Mouse (Mus musculus) spleen, adult 2 months (tissue): ENCODE results near the gene Kcna7. TPM values are rescaled to one million over a fixed set of nuclear protein-coding genes. Genes with fewer than 3 reads are reported as not detected.

Experiments used
- DNase-seq, 2 experiments: peaks; one replicate each; pipeline versions ENCODE4 v3.0.0 to v3.0.0-alpha.2; 2012 to 2021; ENCODE audit warnings: low spot score in 2 of 2, low read depth in 1 of 2
- H3K27ac ChIP-seq: fragments of 200-500 bp; 2 replicates; pipeline ENCODE4 v1.5.1; 2012; ENCODE audit warnings: low read length, inconsistent platforms; ENCODE audit not compliant: insufficient read depth
- H3K27me3 ChIP-seq: fragments of 200-500 bp; 2 replicates; pipeline ENCODE4 v1.6.1; 2012; ENCODE audit warnings: mild to moderate bottlenecking, moderate library complexity, low read length, inconsistent platforms; ENCODE audit not compliant: control insufficient read depth, insufficient read depth
- H3K36me3 ChIP-seq: fragments of 200-500 bp; 2 replicates; pipeline ENCODE4 v1.6.1; 2012; ENCODE audit warnings: mild to moderate bottlenecking, low read length, inconsistent platforms; ENCODE audit not compliant: control insufficient read depth, insufficient read depth
- H3K4me1 ChIP-seq: fragments of 200-500 bp; 2 replicates; pipeline ENCODE4 v1.6.1; 2011; ENCODE audit warnings: inconsistent platforms; ENCODE audit not compliant: control insufficient read depth, insufficient read depth, insufficient read length
- H3K4me3 ChIP-seq: fragments of 200-500 bp; 2 replicates; pipeline ENCODE4 v1.5.1; 2011; ENCODE audit warnings: mild to moderate bottlenecking, inconsistent platforms; ENCODE audit not compliant: insufficient read depth, insufficient read length; ENCODE audit errors: extremely low read depth
- CTCF ChIP-seq: fragments of 200-500 bp; IDR thresholded peaks from 2 replicates; pipeline ENCODE4 v1.5.1; 2011; ENCODE audit warnings: mild to moderate bottlenecking, inconsistent platforms; ENCODE audit not compliant: insufficient read depth, insufficient read length, insufficient replicate concordance; ENCODE audit errors: extremely low read depth
- POLR2A ChIP-seq: fragments of 200-500 bp; IDR thresholded peaks from 2 replicates; pipeline ENCODE4 v1.6.1; 2011; ENCODE audit warnings: low read depth, low read length, inconsistent platforms
- WGBS: fragments of 180-500 bp; shearing (Covaris S2); methylation state at CpG from one replicate; pipeline ENCODE4 v1.1.7; 2018; 5-methylcytosine and 5-hydroxymethylcytosine counted together
- polyA plus RNA-seq: library from polyadenylated mRNA; depleted of rRNA; stranded (reverse); fragments of >200 nt; gene quantifications from 2 replicates; pipeline ENCODE4 v1.2.3, GENCODE M21; 2012

Gene Kcna7
- polyA plus RNA-seq, 1 experiment, result 0.04 TPM

- WGBS, result 74% methylated on average over 2 of the region's 2 CpGs
- TF ChIP-seq POLR2A, result no peak
- no peak for TF ChIP-seq CTCF
- peaks cover 19% of the 10 kb centered on the region for H3K27me3 ChIP-seq
- DNase-seq, result no peak
- H3K27ac ChIP-seq, result no peak overlapping the region
- H3K36me3 ChIP-seq, result no peaks in the 10 kb centered on the region
- H3K4me1 ChIP-seq, result peaks cover 15% of the 10 kb centered on the region
- no peak overlapping the region for H3K4me3 ChIP-seq
Observed at GRCm38 (mm10) chr7:45363983-45364382, 41.5 kb upstream of the Kcna7 start.

GRCm38 (mm10) chr7:45365742-45366651, 39.5 kb upstream of the Kcna7 start:
- H3K27ac ChIP-seq, result no peak overlapping the region
- peaks cover 19% of the 10 kb centered on the region for H3K4me1 ChIP-seq
- TF ChIP-seq POLR2A (no peak), CTCF (no peak)
- 16% methylated on average over 35 of the region's 35 CpGs for WGBS
- H3K27me3 ChIP-seq, result peaks cover 23% of the 10 kb centered on the region
- no peak for DNase-seq
- H3K36me3 ChIP-seq, result no peaks in the 10 kb centered on the region
- H3K4me3 ChIP-seq, result peak overlapping the region; percentile 41; the same call in 1 of the 2 replicates

GRCm38 (mm10) chr7:45366652-45367019, 38.8 kb upstream of the Kcna7 start, which contains the start of gene Ppfia3:
Gene Ppfia3 (minus strand): TSS chr7:45367019.
- Histone ChIP-seq H3K4me3 (peak within 1 kb of the TSS; percentile 71), H3K27me3 (peaks cover 20% of the 10 kb centered on the region), H3K4me1 (peaks cover 17% of the 10 kb centered on the region), H3K27ac (peak within 1 kb of the TSS; percentile 69; the same call in 1 of the 2 replicates), H3K36me3 (no peaks in the 10 kb centered on the region)
- TF ChIP-seq CTCF (no peak), POLR2A (no peak)
- WGBS, result 2% methylated on average over 24 of the region's 26 CpGs
- DNase-seq, result no peak

GRCm38 (mm10) chr7:45367020-45367880, 38.2 kb upstream of the Kcna7 start:
- no peaks in the 10 kb centered on the region for H3K36me3 ChIP-seq
- H3K4me1 ChIP-seq, result peaks cover 13% of the 10 kb centered on the region
- peak overlapping the region; percentile 71 for H3K4me3 ChIP-seq
- peaks cover 18% of the 10 kb centered on the region for H3K27me3 ChIP-seq
- 1% methylated on average over 67 of the region's 70 CpGs for WGBS
- DNase-seq, result peak; percentile 92 to 94
- peak overlapping the region; percentile 69; the same call in 1 of the 2 replicates for H3K27ac ChIP-seq
- TF ChIP-seq CTCF (peak; percentile 66; the same call in 1 of the 2 replicates), POLR2A (no peak)

- TF ChIP-seq CTCF, result no peak
- no peak for TF ChIP-seq POLR2A
- H3K4me3 ChIP-seq, result no peak overlapping the region
Observed at GRCm38 (mm10) chr7:45368178-45368577, 37.3 kb upstream of the Kcna7 start.

GRCm38 (mm10) chr7:45369022-45369745, 36.3 kb upstream of the Kcna7 start:
- Histone ChIP-seq H3K27ac (no peak overlapping the region), H3K4me3 (no peak overlapping the region), H3K36me3 (peaks cover 1% of the 10 kb centered on the region; the same call in 1 of the 2 replicates), H3K4me1 (peaks cover 13% of the 10 kb centered on the region), H3K27me3 (peaks cover 12% of the 10 kb centered on the region)
- no peak for DNase-seq
- 77% methylated on average over 16 of the region's 16 CpGs for WGBS
- TF ChIP-seq POLR2A (no peak), CTCF (no peak)

More at GRCm38 (mm10) chr7:45368178-45368577, 37.3 kb upstream of the Kcna7 start:
- Histone ChIP-seq H3K27me3 (peaks cover 12% of the 10 kb centered on the region), H3K27ac (no peak overlapping the region), H3K4me1 (peaks cover 13% of the 10 kb centered on the region), H3K36me3 (no peaks in the 10 kb centered on the region)
- DNase-seq, result no peak
- 87% methylated on average over 15 of the region's 15 CpGs for WGBS
